Mouse (Mus musculus): ENCODE measurements at regions not wholly inside any gene's neighbourhood (a gene's known extent, or its start where the extent isn't known, plus 50 kb on each side); places are given as distances from the start of the nearest gene placed in this dataset.

DNA sequence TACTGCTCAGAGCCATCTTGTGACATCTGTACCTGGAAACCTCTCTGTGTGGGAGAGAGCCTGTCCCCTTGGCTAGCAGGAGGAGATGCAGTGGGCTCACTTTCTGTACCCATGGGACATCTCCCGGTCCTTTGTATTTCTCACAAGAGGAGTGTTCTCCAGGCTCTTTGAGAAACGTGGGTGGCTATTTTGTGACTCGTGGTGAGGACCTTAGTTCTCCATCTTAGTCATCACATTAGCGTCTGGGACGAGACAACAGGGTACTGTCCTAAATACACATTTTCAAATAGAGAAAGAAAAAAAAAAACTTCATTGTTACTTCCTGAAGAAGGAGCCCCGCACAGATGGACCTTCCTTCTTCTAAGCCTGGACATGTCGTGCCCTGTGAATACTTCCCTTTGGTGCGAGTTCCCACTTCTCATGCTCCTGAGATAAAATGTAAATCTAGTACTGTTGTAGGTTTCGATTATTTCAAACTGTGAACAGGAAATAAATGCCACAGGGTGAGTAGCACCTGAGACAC is 366.8 kb upstream of the Runx1 start:
- TF ChIP-seq POLR2AphosphoS5 (IDR thresholded peaks at IDR 0.05; ENCODE audit: insufficient replicate concordance, low read depth, low read length): no peak
- TF ChIP-seq CTCF (IDR thresholded peaks at IDR 0.05; ENCODE audit: low read depth, low read length): no peak
